Mouse (Mus musculus) ES-E14 (cell line): ENCODE results near the gene Ppil6.

ENCODE experiments used
- CHD2 ChIP-seq: IDR thresholded peaks from 2 replicates; pipeline ENCODE4 v1.6.1; 2014; ENCODE audit warnings: mild to moderate bottlenecking, low read depth, low read length, inconsistent platforms
- HCFC1 ChIP-seq: IDR thresholded peaks from 2 replicates; pipeline ENCODE4 v1.6.1; 2012; ENCODE audit warnings: low read length, inconsistent platforms, borderline replicate concordance; ENCODE audit not compliant: insufficient read depth
- MAFK ChIP-seq: IDR thresholded peaks from 2 replicates; pipeline ENCODE4 v1.6.1; 2014; ENCODE audit warnings: mild to moderate bottlenecking, low read depth, low read length, inconsistent platforms; ENCODE audit not compliant: insufficient read depth
- ZC3H11A ChIP-seq: IDR thresholded peaks from 2 replicates; pipeline ENCODE4 v1.6.1; 2012; ENCODE audit warnings: low read depth, mild to moderate bottlenecking, inconsistent platforms, low read length, borderline replicate concordance

- TF ChIP-seq ZC3H11A (no peak), MAFK (no peak), CHD2 (no peak), HCFC1 (no peak)
Measured at GRCm38 (mm10) chr10:41537226-41537982, 47.2 kb downstream of the Ppil6 start.
